Mouse (Mus musculus): ENCODE results near the gene Ube2g1. TPM values are rescaled to one million over a fixed set of nuclear protein-coding genes. Genes with fewer than 3 reads are reported as not detected.

Gene Ube2g1
- polyA plus RNA-seq, 1 experiment from 2014 or later = 90.3 TPM

Small RNA genes lying within 50 kb of the gene (microRNA-seq; reads per million reads assigned to microRNA genes)
- gene Gm25678 = not detected

Other genes with a start within 250 kb of the Ube2g1 start
- gene Tekt1, start 244.8 kb upstream of the Ube2g1 start, polyA plus RNA-seq (2016; fragmentation: Nextera tagmentation; extraction: Ambion mirVana) = 5.1 and 6.4 TPM in 2 replicates
- gene Smtnl2, start 195.6 kb upstream of the Ube2g1 start, polyA plus RNA-seq (2016; fragmentation: Nextera tagmentation; extraction: Ambion mirVana) = 22.6 and 23.4 TPM in 2 replicates
- gene Ggt6, start 171.8 kb upstream of the Ube2g1 start, polyA plus RNA-seq (2016; fragmentation: Nextera tagmentation; extraction: Ambion mirVana) = 0.09 and 0.32 TPM in 2 replicates
- 148 and 172 TPM in 2 replicates for gene Mybbp1a, start 165.9 kb upstream of the Ube2g1 start, polyA plus RNA-seq (2016; fragmentation: Nextera tagmentation; extraction: Ambion mirVana)
- 3.9 and 4.3 TPM in 2 replicates for gene Spns2, start 117.4 kb upstream of the Ube2g1 start, polyA plus RNA-seq (2016; fragmentation: Nextera tagmentation; extraction: Ambion mirVana)
- not detected in 2 replicates for gene Spns3, start 56.8 kb upstream of the Ube2g1 start, polyA plus RNA-seq (2016; fragmentation: Nextera tagmentation; extraction: Ambion mirVana)
- 29.8 and 31.6 TPM in 2 replicates for gene Ankfy1, start 82.7 kb downstream of the Ube2g1 start, polyA plus RNA-seq (2016; fragmentation: Nextera tagmentation; extraction: Ambion mirVana)
- gene Cyb5d2, start 188.9 kb downstream of the Ube2g1 start, polyA plus RNA-seq (2016; fragmentation: Nextera tagmentation; extraction: Ambion mirVana) = 4.7 and 5.2 TPM in 2 replicates
- gene Zzef1, start 188.9 kb downstream of the Ube2g1 start, polyA plus RNA-seq (2016; fragmentation: Nextera tagmentation; extraction: Ambion mirVana) = 9.8 and 10.5 TPM in 2 replicates

Data from embryonic facial prominence, embryonic 12.5 days (tissue).